Mouse (Mus musculus) C2C12 (cell line): ENCODE data around the gene Fam205c.

Source experiments
- CTCF ChIP-seq: IDR thresholded peaks from one replicate; pipeline ENCODE4 v1.5.1; 2011; ENCODE audit not compliant: control insufficient read depth, insufficient read depth, insufficient read length
- MYOG ChIP-seq: IDR thresholded peaks from one replicate; pipeline ENCODE4 v1.6.1; 2011; ENCODE audit not compliant: control insufficient read depth, insufficient read length; ENCODE audit errors: extremely low read depth
- USF1 ChIP-seq: IDR thresholded peaks from one replicate; pipeline ENCODE4 v1.6.1; 2011; ENCODE audit warnings: low read depth, mild to moderate bottlenecking, control low read depth, moderate library complexity

DNA sequence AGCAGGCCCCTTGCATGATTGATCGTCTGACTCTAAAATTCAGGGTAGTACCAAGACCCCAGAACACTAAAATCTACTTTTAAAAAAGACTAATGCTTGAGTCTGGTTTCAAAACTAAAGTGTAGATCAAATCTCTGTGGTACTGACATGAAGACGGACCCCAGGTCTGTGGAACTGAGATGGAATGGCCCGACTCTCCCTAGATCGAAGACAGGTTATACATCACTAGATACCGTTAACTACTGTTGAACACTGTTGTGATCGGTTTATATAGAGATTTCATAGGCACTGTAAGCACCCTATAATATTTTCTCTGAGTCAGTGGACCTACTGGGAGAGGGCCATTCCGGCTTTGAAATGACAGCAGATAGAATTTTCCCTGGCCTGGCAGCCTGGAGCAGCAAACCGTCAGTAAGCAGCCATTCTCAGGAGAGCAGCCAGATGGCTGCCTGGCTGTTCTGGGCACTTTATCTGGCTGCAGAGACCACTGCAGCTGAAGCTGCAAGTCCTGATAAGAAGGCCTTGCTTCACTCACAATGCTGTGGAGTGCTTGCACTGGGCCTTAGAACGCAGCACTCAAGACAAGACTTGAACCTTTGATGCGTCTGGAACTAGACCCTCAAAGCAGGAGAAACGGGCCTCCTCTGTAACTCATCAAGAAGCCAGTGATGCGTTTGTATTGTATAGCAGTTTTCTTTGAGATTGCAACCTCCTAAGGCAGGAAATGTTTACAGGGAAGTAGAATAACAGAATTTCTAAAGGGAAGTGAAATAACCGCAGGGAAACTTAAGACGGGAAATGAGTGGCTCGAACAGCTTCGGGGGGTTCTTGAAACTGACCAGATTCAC is 6.0 kb upstream of the Fam205c start:
- TF ChIP-seq CTCF (no peak), USF1 (no peak), MYOG (no peak)
